Mouse (Mus musculus) cerebellum, postnatal 10 days (tissue): Measurements from ENCODE around the gene Irak4.
A peak's percentile ranks its signal among the peaks of the same experiment; 100 is the strongest.

Experiments used
- DNase-seq, 2 experiments: peaks; one replicate each; pipeline ENCODE4 v3.0.0; 2021; ENCODE audit warnings: mixed read lengths in 2 of 2

The Irak4 gene

DNA sequence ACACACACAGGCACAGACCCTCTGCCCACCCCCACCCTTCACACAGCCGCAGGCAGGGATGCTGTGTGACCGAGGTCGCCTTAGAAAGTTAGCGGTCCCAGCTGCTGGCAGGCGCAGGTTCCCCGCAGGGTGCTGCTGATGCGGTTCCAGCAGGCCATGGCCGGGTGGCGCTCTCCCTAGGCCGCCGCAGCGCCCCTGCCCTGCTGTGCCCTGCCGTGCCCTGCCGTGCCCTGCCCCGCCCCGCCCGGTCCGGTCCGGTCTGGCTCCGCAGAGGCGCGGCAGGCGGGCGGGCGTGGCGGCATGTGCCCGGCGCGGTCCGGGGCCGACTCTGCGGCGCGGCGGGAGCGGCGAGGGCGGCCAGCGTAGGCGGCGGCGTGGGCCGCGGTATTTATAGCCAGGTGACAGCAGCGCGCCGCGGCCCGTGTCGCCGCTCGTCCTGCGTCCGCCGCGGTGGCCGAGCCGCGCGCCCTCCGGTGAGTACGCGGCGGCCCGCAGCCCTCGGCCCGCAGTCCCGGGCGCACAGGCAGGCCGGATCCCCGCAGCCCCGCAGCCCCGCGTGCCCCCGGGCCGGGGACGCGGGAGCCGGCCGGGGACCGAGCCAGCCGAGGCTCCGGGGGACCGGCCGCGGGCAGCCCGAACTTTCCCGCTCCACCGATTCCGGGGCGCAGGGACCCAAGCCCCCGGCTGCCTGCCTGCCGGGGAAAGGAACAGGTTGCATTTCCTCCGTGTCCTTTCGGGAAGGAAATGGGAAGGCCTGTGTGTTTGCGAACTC is 85.6 kb downstream of the Irak4 start, which contains the start of gene Tmem117:
Tmem117 (plus strand) TSS at position 403 of the 772 bp plus-strand sequence.
- peak; percentile 77 for DNase-seq

DNA sequence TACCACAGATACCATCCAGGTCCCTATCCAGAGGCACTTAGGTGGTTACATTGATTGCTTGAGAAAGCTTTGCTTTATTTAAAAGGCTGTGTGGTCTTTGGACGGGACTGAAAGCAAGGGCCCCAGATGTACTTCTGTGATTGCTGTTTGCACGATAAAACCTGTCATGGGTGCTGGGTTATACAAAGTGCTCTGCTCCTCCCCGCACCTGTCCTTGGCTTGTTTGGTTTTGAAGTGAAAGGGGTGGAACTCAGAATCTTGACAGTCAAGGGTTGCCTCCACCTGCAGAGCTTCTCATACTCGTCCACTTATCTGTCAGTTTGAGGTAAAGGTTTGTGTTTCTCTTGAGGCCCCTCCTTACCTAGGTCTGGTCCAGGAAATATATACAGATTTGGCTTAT is 87.1 kb downstream of the Irak4 start:
- no peak for DNase-seq
